Mouse (Mus musculus) kidney, embryonic 14.5 days (tissue): ENCODE results near the gene Dctn2. TPM values are rescaled to one million over a fixed set of nuclear protein-coding genes. Genes with fewer than 3 reads are reported as not detected.
"Not testable (repeated sequence)": the region's sequence is repeated elsewhere in the genome, so short reads cannot be mapped to it uniquely, and the experiment has no call there.

Experiments used
- ATAC-seq: fragments of 200-750 bp; cut with Nextera tagmentation; 2 replicates; pipeline ENCODE4 v1.8.0; 2017; ENCODE audit warnings: moderate number of reproducible peaks, mild to moderate bottlenecking, moderate TSS enrichment, moderate library complexity; ENCODE audit not compliant: low FRiP score, low TSS enrichment
- H3K27ac ChIP-seq: fragments of 300-500 bp; sonication (generic); 2 replicates; pipeline ENCODE4 v1.5.1; 2014; ENCODE audit warnings: low read depth, mild to moderate bottlenecking, low read length, moderate library complexity, mixed read lengths
- H3K27me3 ChIP-seq: fragments of 300-500 bp; sonication (generic); 2 replicates; pipeline ENCODE4 v1.6.1; 2014; ENCODE audit warnings: mild to moderate bottlenecking, low read length; ENCODE audit not compliant: control insufficient read depth, insufficient read depth
- H3K36me3 ChIP-seq: fragments of 300-500 bp; sonication (generic); 2 replicates; pipeline ENCODE4 v1.6.1; 2014; ENCODE audit warnings: low read length, mixed read lengths; ENCODE audit not compliant: control insufficient read depth, insufficient read depth
- H3K4me1 ChIP-seq: fragments of 300-500 bp; sonication (generic); 2 replicates; pipeline ENCODE4 v1.6.1; 2014; ENCODE audit warnings: low read length, mixed read lengths; ENCODE audit not compliant: control insufficient read depth, insufficient read depth
- H3K4me2 ChIP-seq: fragments of 300-500 bp; sonication (generic); replicated peaks from 2 replicates; pipeline ENCODE4 v1.6.1; 2014; ENCODE audit warnings: low read depth, mild to moderate bottlenecking, low read length
- H3K4me3 ChIP-seq: fragments of 300-500 bp; sonication (generic); 2 replicates; pipeline ENCODE4 v1.5.1; 2014; ENCODE audit warnings: mild to moderate bottlenecking, low read length
- H3K9ac ChIP-seq: fragments of 300-500 bp; sonication (generic); 2 replicates; pipeline ENCODE4 v1.6.1; 2014; ENCODE audit warnings: low read depth, mild to moderate bottlenecking, low read length, moderate library complexity
- H3K9me3 ChIP-seq: fragments of 300-500 bp; sonication (generic); 2 replicates; pipeline ENCODE4 v1.6.1; 2016; ENCODE audit warnings: low read length; ENCODE audit not compliant: control insufficient read depth
- WGBS: fragments of 180-500 bp; shearing (Covaris S2); extraction: QIAGEN DNeasy Blood & Tissue Kit; methylation state at CpG from one replicate; pipeline ENCODE4 v1.1.7; 2014; 5-methylcytosine and 5-hydroxymethylcytosine counted together
- polyA plus RNA-seq: library from polyadenylated mRNA; unstranded; fragments of >200 nt; fragmentation: Nextera tagmentation; extraction: Ambion mirVana; gene quantifications from 2 replicates; pipeline ENCODE4 v1.2.1, GENCODE M21; 2014

Dctn2 gene
- polyA plus RNA-seq, 1 experiment from 2014 or later = 173 TPM

DNA sequence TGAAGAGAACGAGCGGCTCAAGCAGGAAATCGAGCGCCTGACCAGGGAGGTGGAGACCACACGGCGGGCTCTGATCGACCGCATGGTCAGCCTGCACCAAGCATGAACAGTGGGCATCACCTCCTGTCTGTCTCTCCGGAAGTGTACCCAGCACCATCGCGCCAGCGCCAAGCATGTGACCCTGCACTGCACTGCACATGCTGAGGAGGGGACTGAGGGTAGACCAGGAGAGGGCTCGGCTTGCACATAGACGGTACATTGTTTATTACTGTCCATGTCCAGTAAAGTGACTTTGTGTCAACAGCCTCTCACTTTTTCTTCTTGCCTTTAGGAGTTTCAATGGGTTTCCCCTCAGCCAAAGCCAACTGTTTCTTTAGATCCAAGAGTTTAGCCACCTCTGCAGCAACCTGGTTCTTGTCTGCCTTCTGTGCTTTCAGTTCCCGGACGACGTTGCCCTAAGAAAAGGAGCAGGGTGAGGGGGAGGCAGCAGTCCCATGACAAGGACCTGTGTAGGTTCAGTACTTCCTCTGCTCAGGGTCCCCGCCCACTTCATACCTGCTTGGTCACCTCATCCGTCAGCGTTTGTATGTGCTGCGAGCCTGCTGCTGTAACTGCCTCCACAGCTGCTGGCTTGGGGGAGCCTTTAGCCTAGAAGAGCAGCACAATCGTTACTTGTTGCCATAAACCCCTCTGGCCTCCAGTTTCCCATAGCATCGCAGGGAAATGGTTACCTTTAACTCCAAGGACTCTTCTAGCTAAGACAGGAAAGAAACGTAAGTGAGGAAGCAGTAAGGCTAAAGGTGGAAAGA is 30.0 kb downstream of the Dctn2 start:
- H3K4me3 ChIP-seq = no peak overlapping the region
- no peaks in the 10 kb centered on the region for H3K27me3 ChIP-seq
- WGBS = 90% methylated on average over 24 of the region's 24 CpGs
- peaks cover 77% of the 10 kb centered on the region for H3K36me3 ChIP-seq
- peaks cover 11% of the 10 kb centered on the region for H3K4me1 ChIP-seq
- no peak overlapping the region for H3K9ac ChIP-seq
- H3K27ac ChIP-seq = no peak overlapping the region
- no peaks in the 10 kb centered on the region for H3K9me3 ChIP-seq
- H3K4me2 ChIP-seq = no peak overlapping the region
- ATAC-seq = no peak

DNA sequence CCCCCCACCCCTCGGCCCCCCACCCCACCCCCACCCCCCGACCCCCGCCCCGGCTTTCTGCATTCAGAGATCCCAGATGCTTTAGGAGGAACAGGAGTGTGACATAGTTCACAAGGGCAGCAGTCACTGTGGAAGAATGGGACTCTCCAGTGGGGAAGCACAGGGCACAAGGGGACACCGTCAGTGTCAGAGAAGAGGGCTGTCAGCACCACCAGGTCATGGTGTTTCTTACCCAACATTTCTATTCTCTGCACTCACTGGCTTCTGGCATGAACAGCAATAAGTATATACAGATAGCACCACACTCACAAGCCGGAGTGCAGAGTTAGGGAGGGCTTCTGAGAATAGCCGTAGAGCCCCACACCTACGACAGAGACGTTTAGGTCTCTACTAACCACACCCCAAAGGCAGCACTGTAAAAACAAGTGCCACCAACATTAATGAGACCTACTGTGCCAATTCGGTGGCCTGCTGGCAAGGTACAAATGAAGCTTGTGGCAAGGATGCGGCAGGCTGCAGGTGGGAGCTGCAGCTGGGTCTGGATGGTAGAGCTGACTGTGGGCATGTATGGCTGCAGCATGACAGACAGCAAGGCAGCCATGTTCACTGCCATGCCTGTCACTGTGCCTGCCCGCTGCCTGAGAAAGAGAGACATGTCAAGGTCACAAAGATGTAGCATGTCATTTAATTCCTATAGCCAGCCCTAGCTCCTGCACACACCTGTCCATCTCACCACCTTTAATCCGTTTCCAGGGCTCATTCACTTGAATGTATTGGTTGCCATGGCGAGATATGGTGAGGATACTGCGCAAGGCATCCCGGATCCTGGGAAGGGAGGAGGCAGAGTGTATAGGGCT is 31.1 kb downstream of the Dctn2 start:
- no peaks in the 10 kb centered on the region for H3K27me3 ChIP-seq
- no peak overlapping the region for H3K4me3 ChIP-seq
- no peak overlapping the region for H3K4me2 ChIP-seq
- WGBS = 92% methylated on average over 16 of the region's 16 CpGs
- H3K27ac ChIP-seq = no peak overlapping the region
- peaks cover 2% of the 10 kb centered on the region for H3K4me1 ChIP-seq
- ATAC-seq = no peak
- no peaks in the 10 kb centered on the region for H3K9me3 ChIP-seq
- no peak overlapping the region for H3K9ac ChIP-seq
- peaks cover 88% of the 10 kb centered on the region for H3K36me3 ChIP-seq

DNA sequence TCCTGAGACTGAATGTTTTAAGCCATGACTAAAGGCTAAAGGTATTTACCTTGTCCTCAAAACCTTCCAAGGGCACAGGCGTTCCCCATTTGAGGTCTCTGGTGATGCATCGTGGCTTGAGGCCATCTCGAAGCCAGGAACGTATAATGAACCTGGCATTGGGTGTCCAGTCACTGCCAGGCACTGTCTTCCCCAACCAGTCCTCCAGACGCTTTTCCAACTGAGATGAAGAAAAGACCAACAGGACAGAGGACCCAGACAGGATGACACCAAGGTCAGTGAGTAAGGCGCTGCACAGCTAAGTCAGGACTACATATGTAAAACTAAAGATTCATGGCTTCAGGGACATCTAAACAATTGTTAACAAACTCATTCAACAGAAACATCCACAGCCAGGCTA is 34.2 kb downstream of the Dctn2 start:
- 97% methylated on average over 6 of the region's 6 CpGs for WGBS
- H3K9me3 ChIP-seq = no peaks in the 10 kb centered on the region
- no peak overlapping the region for H3K9ac ChIP-seq
- H3K4me3 ChIP-seq = no peak overlapping the region
- no peak overlapping the region for H3K4me2 ChIP-seq
- H3K27ac ChIP-seq = no peak overlapping the region
- H3K27me3 ChIP-seq = no peaks in the 10 kb centered on the region
- ATAC-seq = no peak
- no peaks in the 10 kb centered on the region for H3K4me1 ChIP-seq
- H3K36me3 ChIP-seq = peaks cover 97% of the 10 kb centered on the region

DNA sequence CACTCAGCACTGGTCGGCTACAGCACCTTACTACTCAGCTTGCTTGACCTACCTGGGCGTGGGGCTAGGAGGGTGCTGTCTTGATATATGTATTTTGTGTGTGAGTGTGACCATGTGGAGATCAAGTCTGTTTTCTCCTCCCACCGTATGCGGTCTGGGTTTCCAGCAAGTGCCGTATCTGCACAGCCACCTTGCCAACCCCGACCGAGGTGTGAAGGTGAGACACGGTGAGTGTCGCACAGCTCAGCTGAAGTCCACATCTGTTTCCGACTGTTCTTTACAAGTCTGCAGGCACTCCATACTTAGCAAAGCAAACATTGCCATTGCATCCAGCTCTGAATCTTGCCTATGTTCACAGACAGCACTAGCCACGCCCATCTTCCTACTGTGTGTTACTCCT is 37.0 kb downstream of the Dctn2 start:
- Histone ChIP-seq H3K9me3 (no peaks in the 10 kb centered on the region), H3K4me3 (no peak overlapping the region), H3K27me3 (no peaks in the 10 kb centered on the region), H3K9ac (no peak overlapping the region), H3K4me2 (no peak overlapping the region), H3K36me3 (peaks cover 97% of the 10 kb centered on the region), H3K27ac (no peak overlapping the region), H3K4me1 (no peaks in the 10 kb centered on the region)
- no peak; the same call in 1 of the 2 replicates for ATAC-seq
- WGBS = 95% methylated on average over 11 of the region's 11 CpGs

DNA sequence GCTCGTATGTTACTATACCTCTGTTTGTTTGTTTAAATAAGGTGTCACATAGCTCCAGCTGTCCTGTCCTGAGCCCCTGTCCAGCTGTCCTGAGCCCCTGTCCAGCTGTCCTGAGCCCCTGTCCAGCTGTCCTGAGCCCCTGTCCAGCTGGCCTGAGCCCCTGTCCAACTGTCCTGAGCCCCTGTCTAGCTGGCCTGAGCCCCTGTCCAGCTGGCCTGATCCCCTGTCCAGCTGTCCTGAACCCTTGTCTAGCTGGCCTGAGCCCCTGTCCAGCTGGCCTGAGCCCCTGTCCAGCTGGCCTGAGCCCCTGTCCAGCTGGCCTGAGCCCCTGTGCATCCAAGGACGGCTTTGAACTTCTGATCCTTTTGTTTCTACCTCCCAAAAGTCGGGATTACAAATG is 43.0 kb downstream of the Dctn2 start:
- 92% methylated on average over 3 of the region's 3 CpGs for WGBS
- not testable (repeated sequence) for H3K4me3 ChIP-seq, ATAC-seq, H3K9me3 ChIP-seq, H3K4me1 ChIP-seq, H3K27ac ChIP-seq, H3K27me3 ChIP-seq, H3K4me2 ChIP-seq, H3K9ac ChIP-seq
- peaks cover 54% of the 10 kb centered on the region for H3K36me3 ChIP-seq

DNA sequence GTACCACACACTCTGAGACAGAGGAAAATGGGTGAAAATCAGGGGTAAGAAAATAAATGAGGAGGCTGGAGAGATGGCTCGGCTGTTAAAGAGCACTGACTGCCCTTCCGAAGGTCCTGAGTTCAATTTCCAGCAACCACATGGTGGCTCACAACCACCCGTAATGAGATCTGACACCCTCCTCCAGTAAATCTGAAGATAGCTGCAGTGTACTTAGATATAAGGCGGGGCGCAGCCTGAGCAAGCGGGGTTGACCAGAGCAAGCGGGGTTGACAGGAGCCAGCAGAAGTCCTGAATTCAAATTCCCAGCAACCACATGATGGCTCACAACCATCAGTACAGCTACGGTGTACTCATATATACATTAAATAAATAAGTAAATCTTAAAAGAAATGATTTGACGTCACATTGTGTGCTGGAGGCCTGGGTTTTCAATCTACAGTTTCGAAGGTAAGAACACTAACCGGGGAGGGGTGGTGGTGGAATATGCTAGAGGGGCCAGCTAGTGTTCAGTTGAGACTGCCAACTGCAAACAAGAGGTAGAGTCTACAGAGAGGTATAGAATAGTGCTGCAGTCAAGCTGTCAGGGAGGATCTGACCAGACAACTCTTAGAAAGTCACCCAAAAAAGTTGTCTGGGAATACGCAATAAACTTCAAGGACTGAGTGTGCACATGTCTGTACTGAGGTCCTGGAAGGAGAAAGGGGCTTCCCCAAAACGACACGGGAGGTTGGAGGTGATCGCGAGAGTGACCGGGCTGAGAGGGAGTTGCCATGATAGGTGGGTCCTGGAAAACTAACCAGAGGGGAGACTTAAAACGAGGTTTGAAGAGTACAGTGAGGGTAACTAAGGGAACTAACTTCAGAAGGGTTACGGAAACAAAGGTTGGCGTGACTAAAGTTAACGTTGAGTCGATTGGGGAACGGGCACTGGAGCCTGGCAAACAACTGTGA is 44.6 kb downstream of the Dctn2 start:
- ATAC-seq = peak; percentile 44
- H3K27ac ChIP-seq = peak overlapping the region; percentile 74; the same call in 1 of the 2 replicates
- H3K27me3 ChIP-seq = no peaks in the 10 kb centered on the region
- peak overlapping the region; percentile 83 for H3K4me3 ChIP-seq
- peaks cover 38% of the 10 kb centered on the region for H3K36me3 ChIP-seq
- H3K4me1 ChIP-seq = peaks cover 8% of the 10 kb centered on the region
- H3K4me2 ChIP-seq = peak overlapping the region; percentile 66
- 37% methylated on average over 23 of the region's 23 CpGs for WGBS
- H3K9me3 ChIP-seq = no peaks in the 10 kb centered on the region
- H3K9ac ChIP-seq = peak overlapping the region; percentile 87

DNA sequence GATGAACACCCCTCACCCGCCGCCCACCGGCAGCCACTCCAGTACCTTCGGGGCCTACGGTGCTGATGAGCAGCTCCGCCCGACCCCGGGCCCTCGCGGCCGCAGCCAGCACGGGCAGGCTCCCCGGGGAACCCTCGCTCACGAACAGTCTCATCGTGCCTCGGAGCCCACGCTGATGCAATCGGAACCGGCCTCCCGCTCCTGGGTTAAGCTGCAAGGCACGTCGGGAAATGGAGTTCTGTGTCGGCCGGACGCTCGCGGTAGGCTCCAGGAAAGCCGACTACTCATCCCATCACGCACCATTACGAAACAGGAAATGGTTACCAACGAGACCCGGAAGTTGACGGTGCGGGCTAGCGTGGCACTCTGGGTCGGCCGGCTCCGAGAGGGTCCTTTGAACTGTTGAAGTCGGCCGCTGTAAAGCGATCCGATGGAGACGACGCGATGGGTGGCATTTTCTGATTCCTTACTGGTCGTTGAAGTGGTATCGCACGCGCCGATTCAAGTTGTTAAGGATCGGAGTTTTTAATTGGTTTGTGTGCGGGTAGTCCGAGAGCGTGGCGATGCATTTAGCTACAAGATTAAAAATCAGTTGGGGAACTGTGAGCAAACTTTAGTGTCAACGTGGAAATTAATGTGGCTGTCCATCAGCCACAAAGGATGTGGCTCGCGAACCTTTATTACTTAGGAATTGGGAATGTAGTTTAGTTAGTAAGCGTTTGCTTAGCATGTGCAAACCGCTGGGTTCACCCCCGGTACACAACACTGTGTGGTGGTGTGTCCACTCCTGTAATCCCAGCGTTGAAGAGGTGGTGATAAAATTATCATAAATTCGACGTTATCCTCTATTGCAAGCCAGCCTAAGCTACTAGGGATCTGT is 45.5 kb downstream of the Dctn2 start, which contains the start of gene Mars:
Mars (minus strand) TSS at position 311 of the 880 bp plus-strand sequence.
- peak within 1 kb of the TSS; percentile 83 for H3K4me3 ChIP-seq
- peak within 1 kb of the TSS; percentile 66 for H3K4me2 ChIP-seq
- H3K27ac ChIP-seq = peak within 1 kb of the TSS; percentile 74
- under 1% methylated on average over 65 of the region's 65 CpGs for WGBS
- H3K27me3 ChIP-seq = no peaks in the 10 kb centered on the region
- no peaks in the 10 kb centered on the region for H3K9me3 ChIP-seq
- H3K36me3 ChIP-seq = peaks cover 29% of the 10 kb centered on the region
- peaks cover 8% of the 10 kb centered on the region for H3K4me1 ChIP-seq
- H3K9ac ChIP-seq = peak within 1 kb of the TSS; percentile 87
- ATAC-seq = peak; percentile 94

DNA sequence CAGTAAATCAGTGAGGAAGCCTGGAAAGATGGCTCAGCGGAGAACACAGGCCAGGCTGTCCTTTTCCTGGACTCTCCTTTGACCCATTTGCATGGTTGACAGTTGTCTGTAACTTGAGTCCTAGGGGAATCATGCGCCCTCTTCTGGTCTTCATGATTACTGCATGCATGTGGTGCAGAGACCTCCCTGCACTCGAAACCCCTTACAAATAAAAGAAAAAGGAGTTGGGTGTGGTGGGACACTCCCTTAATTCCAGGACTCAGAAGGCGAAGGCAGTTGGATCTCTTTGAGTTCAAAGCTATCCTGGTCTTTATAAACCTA is 46.1 kb downstream of the Dctn2 start:
- peak overlapping the region; percentile 66 for H3K4me2 ChIP-seq
- no peaks in the 10 kb centered on the region for H3K27me3 ChIP-seq
- H3K4me1 ChIP-seq = peaks cover 8% of the 10 kb centered on the region
- no peak overlapping the region for H3K27ac ChIP-seq
- no peaks in the 10 kb centered on the region for H3K9me3 ChIP-seq
- peak overlapping the region; percentile 83 for H3K4me3 ChIP-seq
- peaks cover 23% of the 10 kb centered on the region for H3K36me3 ChIP-seq
- peak; percentile 57 for ATAC-seq
- under 1% methylated on average over 4 of the region's 4 CpGs for WGBS
- H3K9ac ChIP-seq = peak overlapping the region; percentile 87; the same call in 1 of the 2 replicates
